Mouse (Mus musculus): ENCODE results near the gene Fndc11.
"Not testable (repeated sequence)": the region's sequence is repeated elsewhere in the genome, so short reads cannot be mapped to it uniquely, and the experiment has no call there.

Fndc11 gene

DNA sequence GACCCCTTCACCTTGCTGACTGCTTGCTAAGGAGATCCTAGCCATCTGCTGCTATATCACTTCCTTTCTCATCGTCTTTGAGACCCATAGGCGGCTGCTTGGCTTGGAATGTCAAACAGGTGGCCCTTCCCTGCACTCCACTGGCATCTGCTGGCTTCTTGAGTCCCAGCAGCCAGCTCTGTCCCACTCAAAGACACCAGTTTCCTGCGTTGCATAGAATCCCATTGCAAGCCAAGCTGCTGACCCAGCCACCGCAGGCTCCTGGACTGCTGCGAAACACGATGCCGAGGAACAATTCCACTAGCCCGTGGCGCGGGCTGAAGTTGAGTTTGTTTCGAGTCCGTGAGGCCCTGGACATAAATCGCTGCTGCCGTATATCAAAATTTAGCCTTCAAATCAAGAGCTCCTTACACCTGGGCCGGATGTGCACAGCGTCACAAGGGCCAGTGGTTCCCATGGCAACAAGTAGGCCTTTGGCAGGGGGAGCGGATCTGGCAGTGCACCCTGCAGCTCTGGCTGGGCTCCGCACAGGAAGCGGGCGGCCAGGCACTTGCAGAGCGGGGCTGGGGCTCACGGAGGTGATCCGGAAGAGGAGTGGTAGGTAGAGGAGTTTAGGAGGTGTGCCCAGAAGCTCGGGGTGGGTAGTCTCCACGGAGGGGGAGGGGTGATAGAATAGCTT, at the start of gene Fndc11:
TSS of gene Fndc11 (plus strand) at position 476 of the 679 bp plus-strand sequence.
- peak; percentile 60 for DNase-seq

DNA sequence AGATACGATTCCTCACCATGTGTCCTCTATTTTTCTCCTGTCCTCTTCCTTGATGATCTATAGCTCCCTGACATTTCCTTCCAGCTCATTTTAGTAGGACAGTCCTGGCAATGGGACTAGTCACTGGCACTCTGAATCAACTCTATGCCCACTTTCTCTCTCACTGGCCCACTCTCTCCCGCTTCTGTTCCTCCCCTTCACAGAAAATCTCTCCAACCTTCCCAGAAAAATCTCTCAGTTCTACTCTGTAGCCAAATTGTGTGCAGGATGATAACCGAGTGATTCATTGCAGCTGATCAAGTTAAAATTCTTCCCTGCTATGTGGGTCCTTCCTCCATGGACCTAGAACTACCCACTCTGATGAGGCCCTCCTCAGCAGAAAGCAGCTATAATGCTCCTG, 45.2 kb upstream of the Fndc11 start:
- no peak for DNase-seq

DNA sequence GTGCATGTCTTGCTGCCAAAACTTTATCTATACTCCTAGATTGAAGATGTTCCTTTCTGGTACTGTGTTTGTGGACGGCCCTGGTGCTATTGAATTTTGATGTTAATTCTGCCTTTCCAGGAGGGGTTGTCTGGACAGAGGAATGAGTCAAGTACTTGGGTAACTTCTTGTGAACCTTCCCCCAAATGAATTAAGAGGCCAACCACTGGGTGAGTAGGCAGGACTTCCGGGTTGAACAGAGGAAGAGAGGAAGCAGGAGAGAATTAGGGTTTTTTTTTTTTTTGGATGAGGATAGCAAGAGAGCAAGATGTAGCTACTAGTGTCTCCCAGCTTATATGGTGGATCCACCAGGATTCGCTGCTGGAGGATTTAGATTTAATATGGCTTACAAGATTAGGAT, 41.8 kb upstream of the Fndc11 start:
- no peak for DNase-seq

DNA sequence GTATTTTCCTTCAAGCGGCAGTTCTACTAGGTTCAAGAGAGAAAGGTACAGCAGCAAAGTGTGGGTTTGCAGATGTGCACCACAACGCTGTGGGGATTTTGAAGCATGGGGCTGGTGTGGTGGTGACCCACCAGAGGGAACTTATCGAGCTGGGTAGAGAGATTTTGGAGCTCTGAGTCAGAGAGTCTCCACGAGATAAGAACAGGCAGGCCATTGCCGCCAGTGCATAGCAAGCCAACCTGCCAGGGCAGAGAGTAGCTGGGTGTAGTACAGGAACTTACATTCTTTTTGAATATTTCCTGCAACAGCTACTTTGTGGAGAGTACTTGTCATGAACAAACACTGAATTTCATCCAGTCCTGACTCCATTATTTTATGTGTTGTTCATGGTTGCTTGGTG, 41.3 kb upstream of the Fndc11 start:
- no peak for DNase-seq

DNA sequence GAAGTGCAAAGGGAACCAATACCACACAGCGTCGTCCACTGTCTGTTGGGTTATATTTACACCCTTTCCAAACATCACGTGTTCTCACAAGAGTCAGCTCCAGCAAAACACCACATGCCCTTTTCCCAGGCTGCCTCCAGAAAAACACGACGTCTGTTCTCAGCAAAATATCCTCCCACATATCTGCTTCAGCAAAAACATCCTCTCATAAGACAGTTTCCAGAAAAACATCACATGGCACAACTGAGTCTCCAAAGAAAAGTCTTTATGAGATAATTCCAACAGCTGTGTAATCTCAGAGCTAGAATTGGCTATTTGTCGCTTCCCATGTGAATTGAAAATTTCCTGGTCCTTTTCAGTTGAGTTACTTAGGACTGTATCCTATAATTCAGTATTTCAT, 38.9 kb upstream of the Fndc11 start:
- no peak for DNase-seq

DNA sequence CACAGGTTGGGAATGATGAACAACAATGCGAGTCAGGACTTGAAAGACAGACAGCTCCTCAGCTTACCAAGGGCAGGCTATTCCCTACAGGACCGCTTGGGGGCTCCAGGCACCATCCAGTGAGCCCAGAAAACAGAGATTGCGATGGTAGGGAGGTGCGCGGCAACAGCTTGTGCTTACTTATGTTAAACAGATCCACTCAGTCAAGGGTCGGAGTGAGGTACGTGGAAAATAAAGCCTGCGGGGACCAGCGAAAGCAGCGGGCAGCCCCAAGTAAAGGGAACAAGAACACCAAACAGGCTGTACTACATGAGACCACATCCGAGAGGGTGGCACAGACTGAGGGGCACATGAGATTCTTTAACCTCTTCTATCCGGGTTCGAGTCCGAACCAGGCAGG, 33.2 kb upstream of the Fndc11 start:
- peak; percentile 86 for DNase-seq

DNA sequence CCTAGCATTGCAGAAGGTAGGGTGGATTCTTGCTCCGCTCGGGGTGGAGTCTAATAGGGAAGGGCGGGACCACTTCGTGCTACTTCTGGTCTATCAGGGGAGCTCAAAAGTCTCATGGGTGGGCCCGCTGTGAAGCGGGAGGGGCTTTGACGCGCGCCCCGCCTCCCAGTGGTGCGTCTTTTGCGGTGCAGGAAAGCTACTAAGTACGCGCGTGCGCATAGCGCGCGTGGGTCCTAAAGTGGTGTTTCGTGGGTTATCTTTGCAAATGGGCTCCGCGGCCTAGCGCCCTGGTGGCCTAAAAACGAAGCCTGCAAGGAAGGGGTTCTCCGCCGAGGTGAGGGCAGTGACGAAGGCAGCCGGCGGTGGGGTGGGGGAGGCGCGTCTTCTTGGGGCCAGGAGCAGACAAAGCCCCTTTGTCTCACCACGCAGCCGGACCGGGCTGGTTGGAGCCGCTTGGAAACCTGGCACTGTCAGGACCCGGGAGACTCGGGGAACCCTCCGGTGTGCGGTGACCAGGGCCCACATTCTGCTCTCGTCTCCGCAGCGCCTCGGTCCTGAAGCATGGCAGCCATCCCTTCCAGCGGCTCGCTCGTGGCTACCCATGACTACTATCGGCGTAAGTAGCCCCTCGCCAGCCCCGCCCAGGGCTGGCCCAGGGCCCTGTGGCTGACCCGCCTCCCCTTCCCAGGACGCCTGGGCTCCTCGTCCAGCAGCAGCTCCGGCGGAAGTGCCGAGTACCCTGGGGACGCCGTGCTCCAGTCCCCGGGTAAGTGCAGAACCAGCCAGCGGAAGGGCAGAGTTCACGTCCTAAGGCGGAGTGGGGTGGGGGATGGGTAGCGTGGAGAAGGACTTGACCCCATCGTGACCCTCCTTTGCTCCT, 32.5 kb upstream of the Fndc11 start, which contains the start of gene Ppdpf:
TSS of gene Ppdpf (plus strand) at position 127 of the 880 bp plus-strand sequence.
- DNase-seq = peak; percentile 88

DNA sequence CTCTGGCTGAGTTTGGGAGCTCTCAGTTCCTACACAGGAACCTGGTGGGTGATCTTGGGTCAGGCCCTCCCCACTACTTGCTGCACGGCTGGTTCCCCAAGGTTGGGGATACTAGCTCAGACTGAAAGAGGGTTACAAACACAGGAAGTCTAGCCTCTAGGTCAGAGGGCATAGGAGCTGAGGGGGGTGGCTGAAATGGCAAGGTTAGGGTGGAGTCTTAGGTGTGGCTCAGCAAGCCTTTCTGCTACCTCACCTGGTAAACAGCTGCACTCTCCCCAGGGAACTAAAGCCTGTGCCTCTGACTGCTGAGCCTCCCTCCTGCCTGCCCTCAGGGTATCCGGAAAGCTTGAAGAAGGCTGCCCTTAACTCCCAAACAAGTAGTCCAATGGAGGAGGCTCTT, 31.1 kb upstream of the Fndc11 start:
- no peak for DNase-seq

DNA sequence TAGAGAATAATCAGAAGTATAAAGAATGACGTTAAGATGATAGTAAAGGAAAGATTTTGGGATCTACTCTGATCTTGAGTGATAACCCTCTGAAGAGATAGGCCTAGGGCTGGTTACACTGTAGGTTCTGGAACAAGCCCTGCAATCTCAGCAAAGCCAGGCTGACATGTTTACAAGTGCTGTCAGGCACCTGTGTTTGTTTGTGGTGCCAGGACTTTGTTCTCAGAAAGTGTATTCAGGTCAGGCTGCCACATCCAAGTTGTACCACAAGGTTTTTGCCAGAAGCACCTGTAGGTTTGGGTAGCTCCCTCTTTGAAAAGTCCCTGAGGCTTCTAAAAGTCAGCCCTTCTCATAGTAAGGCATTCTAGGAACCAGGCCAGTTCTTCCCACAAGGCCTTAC, 30.5 kb upstream of the Fndc11 start:
- no peak for DNase-seq

DNA sequence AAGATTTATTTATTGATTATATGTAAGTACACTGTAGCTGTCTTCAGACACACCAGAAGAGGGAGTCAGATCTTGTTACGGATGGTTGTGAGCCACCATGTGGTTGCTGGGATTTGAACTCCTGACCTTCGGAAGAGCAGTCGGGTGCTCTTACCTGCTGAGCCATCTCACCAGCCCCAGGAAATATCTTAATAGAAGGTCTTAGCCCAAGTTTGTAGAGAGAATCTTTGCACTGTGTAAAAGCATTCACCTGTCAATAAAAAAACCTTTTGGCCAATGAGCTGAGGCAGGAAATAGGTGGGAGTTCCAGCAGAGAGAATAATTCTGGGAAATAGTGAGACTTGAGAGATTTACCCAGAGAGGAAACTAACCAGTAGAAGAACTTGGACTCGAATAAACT, 28.4 kb upstream of the Fndc11 start:
- not testable (repeated sequence) for DNase-seq

DNA sequence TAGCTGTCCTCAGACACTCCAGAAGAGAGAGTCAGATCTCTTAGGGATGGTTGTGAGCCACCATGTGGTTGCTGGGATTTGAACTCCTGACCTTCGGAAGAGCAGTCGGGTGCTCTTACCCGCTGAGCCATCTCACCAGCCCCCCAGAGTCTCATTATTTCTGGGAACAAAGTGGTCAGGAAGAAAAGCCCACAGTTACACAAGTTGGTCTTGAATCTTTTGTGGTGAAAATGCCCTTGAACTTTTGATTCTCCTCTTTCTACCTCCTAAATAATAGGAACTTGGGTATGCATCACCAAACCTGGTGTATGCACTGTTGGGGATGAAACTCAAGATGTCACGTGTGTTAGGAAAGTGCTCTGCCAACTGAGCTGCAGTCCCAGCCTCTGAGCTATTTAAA, 27.9 kb upstream of the Fndc11 start:
- no peak for DNase-seq

DNA sequence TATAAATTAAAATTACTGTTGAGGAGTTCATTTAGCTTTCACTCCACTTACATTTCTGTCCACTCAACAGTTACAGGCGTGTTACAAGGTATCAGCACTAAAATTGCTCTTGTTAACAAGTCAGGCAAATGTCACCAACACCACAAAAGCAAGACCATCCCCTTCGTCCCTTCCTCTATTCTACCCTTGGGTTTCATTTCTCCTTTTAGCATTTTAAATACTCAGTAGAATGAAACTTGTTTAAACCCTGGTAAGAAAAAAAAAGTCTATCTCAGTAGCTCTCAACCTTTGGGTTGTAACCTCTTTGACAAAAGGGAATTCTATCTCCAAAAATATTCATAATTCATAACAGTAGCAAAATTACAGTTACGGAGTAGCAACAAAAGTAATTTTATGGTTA, 26.8 kb upstream of the Fndc11 start:
- no peak for DNase-seq

DNA sequence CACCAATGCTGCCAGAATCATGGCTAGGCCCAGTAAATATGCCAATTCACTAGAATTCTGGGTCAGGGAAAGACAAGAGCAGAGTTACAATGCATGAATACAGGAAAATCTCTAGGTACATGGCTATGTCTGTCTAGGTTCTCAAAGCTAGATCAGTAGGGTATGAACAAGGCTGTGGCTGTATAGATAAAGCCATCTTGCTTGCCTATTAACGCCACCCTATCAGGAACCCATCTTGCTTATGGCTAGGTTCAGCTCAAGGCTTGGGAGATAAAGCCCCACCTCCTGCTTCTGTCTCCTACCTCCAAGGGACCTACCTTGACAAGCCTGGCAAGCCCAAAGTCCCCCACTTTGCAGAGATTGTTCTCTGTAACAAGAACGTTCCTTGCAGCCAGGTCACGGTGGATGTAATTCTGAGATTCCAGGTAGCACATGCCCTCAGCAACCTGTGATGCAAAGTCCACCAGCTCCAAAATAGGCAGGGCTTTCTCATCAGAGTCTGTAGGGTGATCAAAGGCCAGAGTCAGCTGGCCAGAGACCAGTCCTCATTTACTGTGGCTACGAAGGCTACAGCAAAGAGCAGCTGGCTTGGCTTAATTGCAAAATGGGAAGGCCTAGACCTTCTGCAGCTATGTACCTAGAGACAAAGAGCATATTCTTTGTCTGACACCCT, 23.0 kb upstream of the Fndc11 start:
- no peak for DNase-seq

DNA sequence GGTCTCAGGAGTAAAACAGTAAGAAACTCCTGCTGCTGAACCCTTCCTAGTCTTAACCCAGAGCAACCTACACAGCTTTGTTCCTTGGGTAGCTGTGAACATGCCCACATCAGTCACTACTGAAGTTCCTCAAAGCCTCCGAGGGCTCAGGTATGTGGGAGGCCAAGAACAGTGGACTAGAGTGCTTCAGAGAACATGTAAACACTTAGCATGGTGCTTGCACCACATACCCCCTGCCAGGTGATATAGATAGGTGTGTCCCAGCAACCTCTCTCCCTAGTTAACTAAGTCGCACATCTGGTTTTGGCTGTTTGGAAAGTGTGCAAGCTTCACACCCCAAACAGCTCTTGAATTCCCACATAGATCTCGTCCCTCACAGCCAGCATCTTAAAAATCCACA, 18.2 kb upstream of the Fndc11 start:
- DNase-seq = no peak

DNA sequence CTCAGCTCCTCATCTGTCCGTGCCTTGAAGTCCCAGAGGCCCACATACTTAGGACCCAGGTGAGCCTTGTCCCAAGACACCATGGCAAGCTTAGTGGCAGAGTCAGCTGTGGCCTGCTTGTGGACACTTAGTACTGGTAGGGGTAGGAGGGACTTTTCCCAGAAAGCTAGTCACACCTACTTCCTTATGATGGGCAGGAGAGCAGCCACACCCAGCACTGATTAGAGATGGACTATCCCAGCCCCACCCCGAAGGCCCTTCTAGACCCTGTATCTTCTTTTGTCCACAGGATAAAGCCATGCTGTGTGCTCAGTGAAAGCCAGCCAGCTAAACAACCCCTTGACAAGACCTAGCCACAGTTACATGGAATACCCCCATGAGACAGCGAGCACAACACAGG, 17.4 kb upstream of the Fndc11 start, which contains the start of gene Ptk6:
TSS of gene Ptk6 (minus strand) at position 368 of the 400 bp plus-strand sequence.
- no peak for DNase-seq

DNA sequence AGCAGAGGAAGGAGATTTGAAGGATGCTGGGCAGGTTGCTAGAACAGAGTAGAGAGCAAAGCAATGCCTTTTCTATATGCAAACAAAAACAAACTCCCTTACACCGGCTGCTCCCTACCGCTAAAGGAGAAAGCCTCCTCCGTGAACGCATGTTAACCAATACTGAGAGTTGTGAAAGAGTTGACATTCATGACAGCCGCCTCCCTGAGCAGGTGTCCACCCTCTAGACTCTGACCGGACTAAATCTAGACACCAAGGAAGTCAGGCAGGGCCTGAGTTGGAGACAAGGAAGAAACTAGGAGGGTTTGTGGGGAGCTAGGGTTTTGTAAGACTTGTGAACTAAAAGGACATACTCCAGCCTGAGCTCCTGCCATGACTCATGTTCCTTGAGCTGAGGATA, 16.9 kb upstream of the Fndc11 start:
- DNase-seq = no peak

DNA sequence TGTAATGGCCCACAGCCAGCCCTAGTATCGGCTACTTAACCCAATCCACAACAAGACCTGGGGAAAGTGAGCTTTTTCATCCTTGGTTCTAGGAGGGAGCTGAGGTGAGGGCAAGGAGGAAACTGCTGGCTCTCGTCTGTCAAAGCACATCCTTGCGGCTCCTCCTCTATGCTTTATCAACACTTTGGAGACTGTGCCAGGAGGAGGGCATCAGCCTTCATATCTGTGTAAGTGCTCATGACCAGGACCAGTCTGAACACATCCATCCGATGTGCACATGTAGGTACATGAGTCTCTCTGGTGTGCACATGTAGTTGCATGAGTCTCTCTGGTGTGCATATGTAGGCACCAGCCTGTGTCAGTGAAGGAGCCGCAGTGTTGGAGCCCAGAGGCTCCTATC, 14.1 kb upstream of the Fndc11 start:
- no peak for DNase-seq

DNA sequence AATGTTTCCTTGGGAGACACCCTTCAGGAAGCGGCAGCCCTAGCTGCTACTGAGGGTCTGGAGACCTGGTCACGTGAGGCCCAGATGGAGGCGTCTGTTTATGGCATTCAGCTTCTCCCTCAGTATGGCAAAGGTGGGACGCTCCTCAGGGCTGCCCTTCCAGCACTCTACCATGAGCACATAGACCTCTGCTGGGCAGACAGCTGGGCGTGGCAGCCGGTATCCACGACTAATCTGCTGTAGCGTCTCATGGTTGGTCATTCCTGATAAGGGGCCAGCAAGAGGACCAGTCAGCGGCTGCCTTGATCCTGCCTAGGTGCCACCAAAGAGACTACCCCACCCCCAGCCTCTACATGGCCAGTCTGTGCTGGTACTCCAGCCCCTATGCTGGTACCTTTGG, 13.7 kb upstream of the Fndc11 start:
- no peak for DNase-seq

DNA sequence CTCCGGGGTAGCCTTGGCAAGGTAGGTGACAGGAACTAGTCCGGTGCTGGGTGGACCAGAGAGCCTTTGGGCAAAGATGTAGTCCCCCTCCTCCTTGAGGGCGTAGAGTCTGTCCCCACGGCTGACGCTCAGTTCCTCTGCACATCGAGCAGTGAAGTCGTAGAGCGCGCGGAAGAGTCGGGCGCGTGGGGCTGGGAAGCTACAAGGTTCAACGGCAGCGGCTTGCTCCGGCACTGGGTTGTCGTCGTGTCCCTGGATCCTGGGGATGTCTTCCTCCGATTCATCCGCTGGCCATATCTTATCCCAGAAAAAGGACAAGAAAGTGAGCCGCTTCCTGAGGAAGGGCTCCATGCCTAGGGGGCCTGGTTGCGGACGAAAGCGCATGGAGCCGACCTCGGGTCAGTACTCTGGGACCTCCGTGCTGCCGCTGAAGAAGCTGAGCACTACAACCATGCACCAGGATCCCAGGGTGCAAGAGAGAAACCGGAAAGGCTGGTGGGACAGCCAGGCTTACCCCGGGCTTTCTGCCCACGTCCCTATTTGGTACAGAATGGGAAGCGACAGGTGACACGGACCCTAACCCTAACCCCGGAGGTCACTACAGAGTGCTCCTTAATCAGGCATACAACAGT, 7.3 kb upstream of the Fndc11 start:
- no peak for DNase-seq

DNA sequence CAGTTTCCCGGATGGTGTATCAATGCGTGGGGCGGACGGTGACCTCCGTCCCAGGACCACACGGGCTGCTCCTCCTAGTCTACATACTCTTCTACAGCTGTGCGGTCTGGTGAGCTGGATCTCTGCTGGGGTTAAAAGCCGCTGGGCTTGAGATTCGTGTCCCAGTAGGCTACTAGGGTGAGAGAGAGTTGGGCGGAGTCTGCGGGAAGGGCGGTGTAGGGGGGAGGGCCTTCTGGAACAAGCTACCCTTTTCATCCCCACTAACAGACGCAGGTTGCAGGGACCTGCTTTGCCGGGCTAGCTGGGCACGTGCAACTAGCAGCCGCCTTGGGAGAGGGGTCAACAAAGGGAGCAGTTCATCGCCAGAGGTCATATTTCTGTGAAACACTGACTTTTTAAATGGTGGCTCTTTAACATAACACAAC, 6.8 kb upstream of the Fndc11 start, which contains the start of gene Srms:
TSS of gene Srms (minus strand) at position 165 of the 425 bp plus-strand sequence.
- no peak for DNase-seq

DNA sequence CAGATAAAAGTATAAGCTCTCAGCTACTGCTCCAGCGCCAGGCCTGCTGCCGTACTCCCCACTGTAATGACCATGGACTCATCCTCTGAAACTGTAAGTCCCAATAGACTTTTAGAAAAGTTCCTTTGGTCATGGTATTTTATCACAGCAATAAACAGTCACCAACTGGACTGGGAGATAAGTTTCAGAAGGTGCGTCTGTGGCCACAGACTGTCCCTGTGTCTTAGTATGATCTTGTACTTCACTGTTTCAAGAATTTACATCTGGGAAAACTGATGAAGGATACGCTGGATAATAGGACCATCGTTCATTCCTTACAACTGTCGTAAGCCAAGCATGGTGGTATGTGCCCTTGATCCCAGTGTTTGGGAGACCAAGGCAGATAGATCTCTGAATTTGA, 3.8 kb upstream of the Fndc11 start:
- no peak for DNase-seq

DNA sequence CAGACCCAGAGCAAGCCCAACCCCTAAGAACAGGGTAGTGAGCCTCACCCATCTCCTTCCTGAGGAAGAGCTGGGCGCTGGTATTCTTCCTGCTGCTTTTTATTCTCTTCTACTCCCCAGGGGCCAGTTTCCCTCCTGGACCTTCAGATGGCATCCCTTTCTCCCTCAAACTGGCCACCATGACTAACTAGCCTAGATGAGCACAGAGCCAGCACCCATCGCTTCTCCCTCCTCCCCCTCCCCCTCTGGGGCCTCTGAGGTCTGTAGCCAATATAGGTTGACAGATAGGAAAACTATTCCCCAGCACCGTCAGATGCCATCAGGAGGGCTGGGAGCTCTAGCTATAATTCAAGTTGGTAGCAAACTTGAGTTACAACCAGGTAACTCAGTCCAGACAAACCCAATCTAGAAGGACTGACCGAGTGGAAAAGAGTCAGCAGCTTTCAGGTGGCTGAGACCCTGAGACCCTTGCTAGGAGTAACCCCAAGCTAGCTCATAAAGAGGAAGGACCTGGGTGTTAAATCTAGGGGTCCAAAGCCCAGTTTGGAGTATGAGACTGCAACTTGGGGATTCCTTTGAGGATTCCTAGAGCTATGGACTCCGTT, 830 bp upstream of the Fndc11 start:
- DNase-seq = no peak

DNA sequence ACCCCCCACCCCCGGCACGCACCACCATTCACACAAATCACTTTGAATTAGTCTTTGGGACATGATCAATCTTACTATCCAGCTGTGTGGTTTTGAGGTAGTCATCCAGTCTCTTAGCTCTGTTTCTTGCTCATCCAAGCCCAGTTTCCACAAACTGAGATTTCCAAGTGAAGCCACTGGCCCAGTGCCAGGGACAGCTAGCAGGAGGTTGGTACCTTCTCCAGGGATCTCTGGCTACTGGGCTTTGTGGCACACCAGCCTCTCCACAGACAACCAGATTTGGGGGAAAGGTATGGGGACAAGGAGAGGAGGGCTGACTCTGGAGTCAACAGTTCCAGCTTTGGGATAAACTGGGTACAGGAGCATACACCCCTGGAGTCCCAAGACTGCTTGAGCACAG, 548 bp downstream of the Fndc11 start:
- DNase-seq = no peak

All from cerebellum, adult 11-12 months (tissue).